Mouse (Mus musculus) inflammation-experienced regulatory T-cells, adult 6 months (primary cell): ENCODE measurements at regions not wholly inside any gene's neighbourhood (a gene's known extent, or its start where the extent isn't known, plus 50 kb on each side); places are given as distances from the start of the nearest gene placed in this dataset.

ENCODE experiments used
- ATAC-seq: one replicate; pipeline ENCODE4 v1.8.0; 2017

DNA sequence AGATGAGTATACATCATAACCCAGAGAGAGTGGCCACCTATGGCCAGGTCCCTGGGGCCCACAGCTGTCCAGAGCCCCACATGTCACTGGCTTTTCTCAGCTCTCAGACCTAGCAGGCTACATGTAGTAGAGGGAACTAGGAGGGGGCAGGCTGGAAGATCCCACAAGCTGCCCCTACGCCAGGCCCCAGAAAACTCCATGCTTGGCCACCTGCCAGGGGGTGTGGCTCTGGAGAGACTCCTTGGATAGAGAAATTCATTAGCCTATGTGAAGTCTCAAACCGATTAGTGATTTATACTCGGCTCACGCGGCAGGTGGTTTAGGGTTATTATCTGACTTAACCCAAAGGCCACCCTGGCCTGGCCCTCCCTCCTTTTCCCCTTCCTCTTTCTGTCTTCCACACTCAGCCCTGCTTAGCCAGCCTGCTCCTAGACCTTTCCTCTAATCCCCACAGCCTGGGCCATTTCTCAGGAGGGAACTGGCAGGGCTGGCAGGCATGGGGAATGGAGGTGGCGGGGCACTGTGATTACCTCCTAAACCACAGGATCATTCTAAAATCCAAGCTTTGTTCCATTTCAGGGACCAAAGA lies 77.7 kb downstream of the Efnb1 start:
- ATAC-seq: no peak

DNA sequence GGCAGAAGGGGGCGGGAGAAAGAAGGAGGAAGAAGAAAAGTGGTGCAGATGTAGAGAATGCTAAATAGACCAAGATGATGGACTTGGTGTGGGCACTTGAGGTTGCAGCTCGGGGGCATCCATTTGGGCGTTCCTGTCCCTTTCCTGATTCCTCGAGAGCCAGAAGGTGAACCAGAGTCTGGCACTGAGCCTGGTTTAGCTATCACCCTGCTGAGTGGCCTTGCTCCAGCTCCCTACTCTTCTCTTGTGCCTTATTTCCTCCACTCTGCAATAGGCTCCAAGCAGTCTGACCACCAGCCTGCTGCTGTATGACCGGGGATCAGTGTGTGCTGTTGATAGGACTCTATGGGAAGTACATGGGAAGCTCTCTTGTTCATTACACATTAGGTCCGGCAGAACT lies 68.1 kb downstream of the Efnb1 start:
- ATAC-seq: no peak

DNA sequence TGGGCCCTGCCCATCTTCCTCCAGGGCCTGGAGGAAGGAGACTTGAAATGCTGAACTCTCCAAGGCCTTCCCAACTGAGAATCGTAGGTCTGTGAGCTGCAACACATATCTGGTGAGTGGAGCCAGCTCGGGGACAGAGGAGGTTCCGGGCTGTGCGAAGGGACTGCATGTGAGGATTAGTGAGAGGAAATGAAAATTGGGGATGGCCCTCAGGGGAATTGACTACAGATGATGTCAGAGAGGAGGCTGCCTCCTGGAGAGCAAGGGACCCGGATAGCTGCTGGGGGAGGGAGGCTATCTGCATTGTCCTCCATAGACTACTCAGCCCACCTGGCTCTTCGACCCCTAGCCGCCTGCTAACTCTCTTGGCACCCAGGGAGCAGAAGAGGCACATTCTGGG lies 65.2 kb downstream of the Efnb1 start:
- ATAC-seq: no peak

DNA sequence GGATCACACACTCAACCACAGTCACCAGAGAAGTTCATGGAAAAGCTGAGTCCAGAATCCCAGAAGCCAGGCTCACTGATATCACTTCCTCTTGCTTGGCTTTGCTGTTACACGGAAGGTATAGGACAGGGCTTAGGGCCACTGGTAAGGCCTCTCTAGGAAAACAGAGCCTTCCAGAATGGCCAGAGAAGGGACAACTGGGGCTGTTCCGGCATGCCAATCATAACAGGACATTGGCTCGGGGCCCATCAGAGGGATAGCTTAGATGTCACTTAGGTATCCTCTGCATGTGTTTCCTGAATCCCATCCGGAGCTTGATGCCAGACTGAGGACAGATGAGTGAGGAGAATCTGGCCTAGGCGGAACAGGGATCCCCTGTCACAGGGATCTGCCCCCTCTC lies 63.7 kb downstream of the Efnb1 start:
- ATAC-seq: no peak

DNA sequence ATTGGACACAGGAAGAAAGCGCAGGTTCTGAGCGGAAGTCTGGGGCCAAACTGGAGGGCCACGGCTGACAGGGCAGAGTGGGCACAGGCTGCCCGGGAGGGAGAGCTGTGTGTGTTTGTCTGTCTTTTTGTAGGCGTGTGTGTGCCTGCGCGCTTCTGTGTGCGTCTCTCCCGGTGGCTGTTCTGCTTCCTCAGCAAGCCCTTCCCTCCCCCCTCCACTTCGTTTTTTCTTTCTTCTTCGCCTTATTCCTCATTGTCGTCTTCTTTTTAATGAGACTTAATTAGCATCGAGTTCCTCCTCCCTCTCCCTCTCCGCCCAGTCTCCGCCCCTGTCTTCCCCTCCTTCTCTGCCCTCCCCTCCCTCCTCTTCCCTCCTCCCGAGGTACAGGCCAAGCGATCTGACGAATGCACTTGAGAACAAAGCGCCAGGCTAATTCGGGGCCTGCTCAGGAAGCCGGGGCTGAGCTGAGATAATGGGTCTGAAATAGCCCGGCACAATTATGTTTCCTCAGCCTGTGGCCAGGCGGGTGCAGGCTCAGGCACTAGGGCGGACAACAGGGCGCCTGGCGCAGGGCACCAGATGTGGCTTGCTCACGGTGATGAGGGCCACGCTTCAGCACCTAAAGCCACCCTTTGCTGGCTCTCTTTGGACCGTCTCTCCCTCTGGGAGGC lies 63.2 kb downstream of the Efnb1 start:
- peak; percentile 32 for ATAC-seq
